Mouse (Mus musculus) cortical plate, adult 2 months (tissue): ENCODE data around the gene Tmem259. TPM values are rescaled to one million over a fixed set of nuclear protein-coding genes. Genes with fewer than 3 reads are reported as not detected.
A peak's percentile ranks its signal among the peaks of the same experiment; 100 is the strongest.

Experiments
- H3K27ac ChIP-seq: fragments of 200-500 bp; 2 replicates; pipeline ENCODE4 v1.5.1; 2012; ENCODE audit warnings: low read length, control low read depth, inconsistent platforms; ENCODE audit not compliant: insufficient read depth
- H3K4me1 ChIP-seq: fragments of 200-500 bp; 2 replicates; pipeline ENCODE4 v1.6.1; 2011; ENCODE audit warnings: low read length; ENCODE audit not compliant: control insufficient read depth, insufficient read depth
- H3K4me3 ChIP-seq: fragments of 200-500 bp; 2 replicates; pipeline ENCODE4 v1.5.1; 2011; ENCODE audit warnings: mild to moderate bottlenecking, low read length, control low read depth; ENCODE audit not compliant: insufficient read depth
- CTCF ChIP-seq: fragments of 200-500 bp; IDR thresholded peaks from 2 replicates; pipeline ENCODE4 v1.5.1; 2011; ENCODE audit warnings: mild to moderate bottlenecking, control low read depth, low read length; ENCODE audit not compliant: insufficient read depth; ENCODE audit errors: extremely low read depth
- POLR2A ChIP-seq: fragments of 200-500 bp; IDR thresholded peaks from 2 replicates; pipeline ENCODE4 v1.6.1; 2011; ENCODE audit warnings: mild to moderate bottlenecking, low read length, control low read depth; ENCODE audit not compliant: insufficient read depth; ENCODE audit errors: extremely low read depth
- polyA plus RNA-seq: library from polyadenylated mRNA; depleted of rRNA; stranded (reverse); fragments of >200 nt; gene quantifications from 2 replicates; pipeline ENCODE4 v1.2.3, GENCODE M21; 2012; rRNA removed

The Tmem259 gene
- polyA plus RNA-seq, 1 experiment, result 168 TPM

DNA sequence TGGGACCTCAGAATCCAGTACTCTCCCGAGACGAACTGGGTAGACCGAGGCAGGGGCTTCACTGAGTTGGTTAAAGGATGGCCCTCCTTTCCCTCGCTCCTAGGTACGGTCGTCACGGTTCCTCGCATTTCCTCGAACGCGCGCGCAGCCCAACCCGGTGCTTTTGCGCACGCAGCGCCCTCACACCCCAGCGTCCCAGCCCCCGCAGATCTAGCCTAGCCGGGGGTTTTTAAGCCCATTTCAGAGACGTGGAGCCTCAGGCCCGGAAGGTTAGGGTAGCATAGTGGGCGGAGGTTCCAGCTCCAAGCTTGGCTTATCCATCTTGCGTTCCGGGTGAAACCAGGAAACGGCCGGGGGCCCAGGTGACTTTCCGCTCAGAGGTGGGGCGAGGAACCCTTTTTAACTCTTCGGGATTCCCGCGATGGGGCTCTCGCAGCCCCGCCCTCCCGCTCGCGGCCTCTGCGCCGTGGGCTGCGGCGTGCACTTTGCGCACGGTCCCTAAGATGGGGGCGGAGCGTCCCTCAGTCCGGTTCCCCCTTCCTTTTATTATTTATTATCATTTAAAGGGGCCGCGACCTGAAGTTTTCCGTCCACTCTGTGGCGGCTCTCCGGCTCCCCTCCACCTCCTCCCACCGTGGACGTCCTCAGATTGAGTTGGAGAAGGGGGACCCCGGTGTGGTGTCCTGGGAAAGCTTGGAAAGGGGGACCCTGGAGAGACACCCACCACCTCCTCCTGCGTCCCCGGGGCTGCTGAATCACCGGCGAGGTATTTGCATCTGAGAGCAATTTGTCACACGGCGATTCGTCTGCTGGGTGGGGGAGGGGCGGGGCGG lies 57.4 kb downstream of the Tmem259 start, which contains the start of gene Arid3a:
Arid3a (plus strand) TSS at position 553 of the 833 bp plus-strand sequence.
- Histone ChIP-seq H3K27ac (peak within 1 kb of the TSS; percentile 48), H3K4me1 (no peaks in the 10 kb centered on the region), H3K4me3 (peak within 1 kb of the TSS; percentile 80)
- no peak for TF ChIP-seq POLR2A
- no peak for TF ChIP-seq CTCF

DNA sequence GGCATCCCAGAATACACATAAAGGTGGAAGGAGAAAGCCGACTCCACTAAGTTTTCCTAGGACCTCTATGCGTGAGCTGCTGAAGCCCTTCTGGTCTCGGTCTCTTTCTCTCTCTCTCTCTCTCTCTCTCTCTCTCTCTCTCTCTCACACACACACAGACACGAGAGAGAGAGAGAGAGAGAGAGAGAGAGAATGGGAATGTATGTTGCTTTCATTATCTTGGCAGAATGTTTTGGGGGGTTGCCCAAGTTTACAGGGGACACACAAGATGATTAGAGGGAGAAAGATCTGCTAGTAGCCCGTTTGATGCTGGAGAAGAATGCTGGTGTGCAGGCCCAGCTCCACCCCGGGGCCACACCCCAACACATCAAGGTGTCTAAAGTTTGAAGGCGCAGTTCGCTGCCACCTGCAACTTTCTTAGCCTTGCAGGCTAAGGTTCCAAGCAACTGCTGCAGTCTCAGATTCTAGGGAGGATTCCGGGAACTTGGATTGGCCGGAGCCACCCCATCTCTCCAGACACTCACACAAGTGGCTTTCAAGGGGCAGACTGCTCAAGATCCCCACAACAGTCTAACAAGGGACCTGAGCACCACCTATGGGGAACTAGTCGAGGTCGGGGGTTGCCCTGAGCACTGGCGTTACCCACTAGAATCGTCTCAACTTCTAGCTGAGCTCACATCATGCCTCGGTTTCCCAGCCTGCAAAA lies 58.2 kb downstream of the Tmem259 start:
- TF ChIP-seq POLR2A (no peak), CTCF (no peak)
- H3K4me3 ChIP-seq, result peak overlapping the region; percentile 80
- H3K27ac ChIP-seq, result no peak overlapping the region
- no peaks in the 10 kb centered on the region for H3K4me1 ChIP-seq

DNA sequence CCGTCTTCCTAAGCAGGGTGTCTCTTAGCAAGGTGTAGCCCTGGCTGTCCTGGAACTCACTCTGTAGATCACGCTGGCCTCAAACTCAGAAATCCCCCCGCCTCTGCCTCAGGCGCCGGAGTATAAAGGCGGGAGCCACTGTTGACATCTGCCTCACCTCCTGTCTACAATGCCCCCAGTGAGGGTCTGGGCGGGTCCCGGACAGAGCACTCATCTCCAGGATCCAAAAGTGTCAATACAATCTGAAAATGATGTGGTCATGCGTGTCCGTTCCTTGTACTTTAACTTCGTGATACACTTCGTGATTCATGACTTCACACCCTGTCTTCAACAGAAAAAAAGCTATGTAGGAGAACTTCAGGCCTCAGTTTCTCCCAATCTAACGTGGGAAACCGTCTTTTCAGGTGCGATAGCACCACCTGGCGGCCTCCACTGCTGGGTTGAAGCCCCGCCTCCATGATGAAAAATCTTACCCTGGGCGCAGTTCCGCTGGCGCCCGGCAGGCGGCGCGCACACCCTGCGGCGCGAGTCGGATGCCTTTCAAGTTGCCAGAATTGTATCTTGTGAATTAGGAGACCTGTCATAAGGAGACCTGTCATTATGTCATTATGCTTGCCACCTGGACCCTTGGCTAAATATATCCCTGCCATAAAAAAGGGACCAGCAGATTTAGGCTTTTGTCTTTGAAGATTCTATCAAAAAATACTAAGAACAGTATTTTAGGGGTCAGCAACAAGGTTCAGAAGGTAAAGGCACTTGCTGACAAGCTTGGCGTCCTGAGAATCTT lies 58.9 kb downstream of the Tmem259 start:
- 0 out of 2 replicates have a peak, but pooled peaks cover 1% of the 10 kb centered on the region for H3K4me1 ChIP-seq
- H3K27ac ChIP-seq, result no peak overlapping the region
- no peak overlapping the region for H3K4me3 ChIP-seq
- TF ChIP-seq CTCF (peak; percentile 93), POLR2A (no peak)

Other genes starting within 250 kb of the Tmem259 start
- 51.6 and 54.9 TPM in 2 replicates for gene Polrmt, start 237.7 kb downstream of the Tmem259 start, polyA plus RNA-seq
- gene Fgf22, start 229.3 kb downstream of the Tmem259 start, polyA plus RNA-seq, result 6.5 and 9.7 TPM in 2 replicates
- gene Rnf126, start 217.4 kb downstream of the Tmem259 start, polyA plus RNA-seq, result 157 TPM in 2 replicates
- 5.7 and 5.9 TPM in 2 replicates for gene Fstl3, start 207.1 kb downstream of the Tmem259 start, polyA plus RNA-seq
- gene Prss57, start 193.4 kb downstream of the Tmem259 start, polyA plus RNA-seq, result 1.4 and 2.1 TPM in 2 replicates
- 294 and 331 TPM in 2 replicates for gene Palm, start 190.8 kb downstream of the Tmem259 start, polyA plus RNA-seq
- 0.13 and 0.21 TPM in 2 replicates for gene Misp, start 163.3 kb downstream of the Tmem259 start, polyA plus RNA-seq
- gene Ptbp1, start 129.9 kb downstream of the Tmem259 start, polyA plus RNA-seq, result 53.3 and 54.1 TPM in 2 replicates
- gene Prtn3, start 109.9 kb downstream of the Tmem259 start, polyA plus RNA-seq, result 4.3 and 5.2 TPM in 2 replicates
- gene Plppr3, start 109.7 kb downstream of the Tmem259 start, polyA plus RNA-seq, result 79.9 and 80.5 TPM in 2 replicates
- not detected in 2 replicates for gene Elane, start 98.1 kb downstream of the Tmem259 start, polyA plus RNA-seq
- 0.40 and 1.6 TPM in 2 replicates for gene Cfd, start 93.5 kb downstream of the Tmem259 start, polyA plus RNA-seq
- 64.8 and 68.2 TPM in 2 replicates for gene Med16, start 75.4 kb downstream of the Tmem259 start, polyA plus RNA-seq
- not detected in 2 replicates for gene Gm26602, start 73.5 kb downstream of the Tmem259 start, polyA plus RNA-seq
- 12.1 and 12.5 TPM in 2 replicates for gene Kiss1r, start 67.4 kb downstream of the Tmem259 start, polyA plus RNA-seq
- 425 TPM in 2 replicates for gene R3hdm4, start 63.1 kb downstream of the Tmem259 start, polyA plus RNA-seq
- gene Arid3a, start 57.3 kb downstream of the Tmem259 start, polyA plus RNA-seq, result 3.1 and 3.2 TPM in 2 replicates
- gene Wdr18, start 24.2 kb downstream of the Tmem259 start, polyA plus RNA-seq, result 60.9 and 63.2 TPM in 2 replicates
- 0.21 and 0.40 TPM in 2 replicates for gene Grin3b, start 13.6 kb downstream of the Tmem259 start, polyA plus RNA-seq
- gene Cnn2, start 4.3 kb upstream of the Tmem259 start, polyA plus RNA-seq, result 8.0 and 9.0 TPM in 2 replicates
- 10.9 and 11.5 TPM in 2 replicates for gene Abca7, start 12.2 kb upstream of the Tmem259 start, polyA plus RNA-seq
- gene Arhgap45, start 32.3 kb upstream of the Tmem259 start, polyA plus RNA-seq, result 6.6 and 7.2 TPM in 2 replicates
- gene Polr2e, start 55.5 kb upstream of the Tmem259 start, polyA plus RNA-seq, result 236 and 245 TPM in 2 replicates
- gene Gpx4, start 62.8 kb upstream of the Tmem259 start, polyA plus RNA-seq, result 890 and 934 TPM in 2 replicates
- 22.9 and 24.4 TPM in 2 replicates for gene Sbno2, start 121.2 kb upstream of the Tmem259 start, polyA plus RNA-seq
- gene Stk11, start 131.5 kb upstream of the Tmem259 start, polyA plus RNA-seq, result 91.8 and 94.2 TPM in 2 replicates
- gene Atp5d, start 154.3 kb upstream of the Tmem259 start, polyA plus RNA-seq, result 620 and 641 TPM in 2 replicates
- 274 and 285 TPM in 2 replicates for gene Cbarp, start 156.5 kb upstream of the Tmem259 start, polyA plus RNA-seq
- gene Midn, start 163.9 kb upstream of the Tmem259 start, polyA plus RNA-seq, result 26.6 and 33.8 TPM in 2 replicates
- 150 and 180 TPM in 2 replicates for gene Cirbp, start 181.7 kb upstream of the Tmem259 start, polyA plus RNA-seq
- gene 1600002K03Rik, start 188.6 kb upstream of the Tmem259 start, polyA plus RNA-seq, result 13.1 and 13.9 TPM in 2 replicates
- 7.7 and 8.5 TPM in 2 replicates for gene Efna2, start 195.2 kb upstream of the Tmem259 start, polyA plus RNA-seq
- 36.9 and 37.1 TPM in 2 replicates for gene Mum1, start 242.1 kb upstream of the Tmem259 start, polyA plus RNA-seq